Mouse (Mus musculus): Measurements from ENCODE around the gene 9230112D13Rik. TPM values are rescaled to one million over a fixed set of nuclear protein-coding genes. Genes with fewer than 3 reads are reported as not detected.

9230112D13Rik gene
- total and polyA plus RNA-seq, 3 experiments: 1.6 to 1.9 (median 1.7) TPM

DNA sequence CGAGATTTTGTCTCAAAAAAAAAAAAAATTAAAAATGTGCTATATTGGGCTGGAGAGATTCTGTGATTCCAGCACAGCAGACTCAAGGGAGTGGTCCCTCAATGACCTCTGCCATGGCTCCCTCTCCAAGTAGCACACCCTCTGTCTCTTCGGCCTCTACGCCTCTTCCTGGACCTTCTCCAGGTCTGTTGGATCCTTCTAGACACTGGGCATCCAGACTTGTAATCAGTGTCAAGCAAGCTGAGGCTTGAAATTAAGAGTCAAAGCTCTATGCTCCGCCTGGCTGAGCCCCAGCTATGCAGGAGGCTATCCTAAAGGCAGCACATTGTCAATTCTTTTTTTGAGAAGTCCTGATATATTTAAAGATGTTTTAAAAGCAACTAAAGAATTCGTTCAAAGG lies 10.9 kb upstream of the 9230112D13Rik start:
- no peaks in the 10 kb centered on the region for H3K79me2 ChIP-seq (replicated peaks; ENCODE audit: control insufficient read depth, extremely low read depth, insufficient read depth, poor library complexity, severe bottlenecking)
- H3K9ac ChIP-seq (ENCODE audit: insufficient read depth, low read depth): no peak overlapping the region
- TF ChIP-seq CHD2 (IDR thresholded peaks at IDR 0.05; ENCODE audit: low read length) (no peak), POLR2AphosphoS2 (IDR thresholded peaks at IDR 0.05; ENCODE audit: low read depth, low read length) (no peak), JUND (conservative IDR thresholded peaks at IDR 0.05; ENCODE audit: low read depth, low read length) (no peak), MYC (IDR thresholded peaks at IDR 0.05; ENCODE audit: low read depth, low read length) (no peak), HCFC1 (IDR thresholded peaks at IDR 0.05; ENCODE audit: low read depth, low read length) (no peak), MXI1 (IDR thresholded peaks at IDR 0.05; ENCODE audit: low read depth, low read length) (no peak), KAT2A (IDR thresholded peaks at IDR 0.05; ENCODE audit: insufficient replicate concordance, low read length) (no peak), USF2 (conservative IDR thresholded peaks at IDR 0.05; ENCODE audit: low read depth, low read length) (no peak), SMC3 (IDR thresholded peaks at IDR 0.05; ENCODE audit: low read depth, low read length) (no peak), UBTF (IDR thresholded peaks at IDR 0.05; ENCODE audit: low read depth, low read length) (no peak), ETS1 (conservative IDR thresholded peaks at IDR 0.05; ENCODE audit: low read depth, low read length) (no peak), JUN (IDR thresholded peaks at IDR 0.05; ENCODE audit: insufficient read depth, low read depth, low read length) (no peak), E2F4 (IDR thresholded peaks at IDR 0.05; ENCODE audit: insufficient replicate concordance, low read depth, low read length) (no peak), MAFK (IDR thresholded peaks at IDR 0.05; ENCODE audit: insufficient replicate concordance, low read length) (no peak), RCOR1 (conservative IDR thresholded peaks at IDR 0.05; ENCODE audit: low read depth, low read length) (no peak), SIN3A (IDR thresholded peaks at IDR 0.05; ENCODE audit: low read length) (no peak), ZNF384 (IDR thresholded peaks at IDR 0.05; ENCODE audit: low read depth, low read length) (no peak), BHLHE40 (IDR thresholded peaks at IDR 0.05; ENCODE audit: low read depth, low read length) (no peak), CHD1 (IDR thresholded peaks at IDR 0.05; ENCODE audit: low read depth, low read length) (no peak)
- no peak for DNase-seq (ENCODE audit: extremely low read depth)
- H3K4me3 ChIP-seq (replicated peaks in 1 of 3; ENCODE audit: low read depth in 2 of 3, low read length in 2 of 3, poor library complexity in 1 of 3): no peak overlapping the region
- no peak overlapping the region for H3K27ac ChIP-seq (ENCODE audit: insufficient read depth, low read depth)
- in situ Hi-C loops (cut with MboI; ENCODE audit: low pct_ligation_motif_present, low pct_unique_long_range_greater_than_20kb, low sequenced_read_pairs) (no loop called here), dilution Hi-C loops (cut with MboI; ENCODE audit: extremely low pct_ligation_motif_present, extremely low pct_unique_long_range_greater_than_20kb, low sequenced_read_pairs) (no loop called here)
- H3K4me1 ChIP-seq (ENCODE audit: control insufficient read depth in 1 of 2, insufficient read depth in 2 of 2): no peaks in the 10 kb centered on the region
- H3K4me2 ChIP-seq (ENCODE audit: insufficient read depth, low read depth, poor library complexity, severe bottlenecking): no peak overlapping the region
- H3K27me3 ChIP-seq (replicated peaks): no peaks in the 10 kb centered on the region
- no peaks in the 10 kb centered on the region for H3K36me3 ChIP-seq (replicated peaks in 1 of 2; ENCODE audit: control insufficient read depth in 1 of 2, insufficient read depth in 1 of 2, low read length in 1 of 2)
- H3K9me3 ChIP-seq (replicated peaks; ENCODE audit: low read length): peaks cover 2% of the 10 kb centered on the region

GRCm38 (mm10) chr14:34532536-34532935 lies 9.9 kb upstream of the 9230112D13Rik start:
- Histone ChIP-seq H3K4me1 (ENCODE audit: control insufficient read depth in 1 of 2, insufficient read depth in 2 of 2) (peaks cover 3% of the 10 kb centered on the region in 2 experiments; a peak in 2 of 4 replicates), H3K4me3 (replicated peaks in 1 of 3; ENCODE audit: low read depth in 2 of 3, low read length in 2 of 3, poor library complexity in 1 of 3) (no peak overlapping the region), H3K9ac (ENCODE audit: insufficient read depth, low read depth) (no peak overlapping the region), H3K79me2 (replicated peaks; ENCODE audit: control insufficient read depth, extremely low read depth, insufficient read depth, poor library complexity, severe bottlenecking) (no peaks in the 10 kb centered on the region), H3K27ac (ENCODE audit: insufficient read depth, low read depth) (no peak overlapping the region), H3K4me2 (ENCODE audit: insufficient read depth, low read depth, poor library complexity, severe bottlenecking) (no peak overlapping the region), H3K9me3 (replicated peaks; ENCODE audit: low read length) (peaks cover 2% of the 10 kb centered on the region), H3K36me3 (replicated peaks in 1 of 2; ENCODE audit: control insufficient read depth in 1 of 2, insufficient read depth in 1 of 2, low read length in 1 of 2) (no peaks in the 10 kb centered on the region), H3K27me3 (replicated peaks) (no peaks in the 10 kb centered on the region)
- no peak for DNase-seq (ENCODE audit: extremely low read depth)
- TF ChIP-seq POLR2A (IDR thresholded peaks at IDR 0.05; ENCODE audit: low read depth, low read length) (no peak), KAT2A (IDR thresholded peaks at IDR 0.05; ENCODE audit: insufficient replicate concordance, low read length) (no peak), RCOR1 (conservative IDR thresholded peaks at IDR 0.05; ENCODE audit: low read depth, low read length) (no peak), POLR2AphosphoS2 (IDR thresholded peaks at IDR 0.05; ENCODE audit: low read depth, low read length) (no peak), CHD1 (IDR thresholded peaks at IDR 0.05; ENCODE audit: low read depth, low read length) (no peak), MYC (IDR thresholded peaks at IDR 0.05; ENCODE audit: low read depth, low read length) (no peak), USF1 (IDR thresholded peaks at IDR 0.05; ENCODE audit: low read depth, low read length) (no peak), TBP (conservative IDR thresholded peaks at IDR 0.05; ENCODE audit: low read depth, low read length) (no peak), EP300 (IDR thresholded peaks at IDR 0.05; ENCODE audit: low read length) (no peak), SMC3 (IDR thresholded peaks at IDR 0.05; ENCODE audit: low read depth, low read length) (no peak), CTCF (conservative IDR thresholded peaks at IDR 0.05 in 1 of 2, IDR thresholded peaks at IDR 0.05 in 1 of 2; ENCODE audit: low read depth in 2 of 2, low read length in 2 of 2) (no peak), USF2 (conservative IDR thresholded peaks at IDR 0.05; ENCODE audit: low read depth, low read length) (no peak), MEF2A (IDR thresholded peaks at IDR 0.05; ENCODE audit: borderline replicate concordance, low read depth, low read length) (no peak), E2F4 (IDR thresholded peaks at IDR 0.05; ENCODE audit: insufficient replicate concordance, low read depth, low read length) (no peak)
- in situ Hi-C loops (cut with MboI; ENCODE audit: low pct_ligation_motif_present, low pct_unique_long_range_greater_than_20kb, low sequenced_read_pairs): no loop called here
- dilution Hi-C loops (cut with MboI; ENCODE audit: extremely low pct_ligation_motif_present, extremely low pct_unique_long_range_greater_than_20kb, low sequenced_read_pairs): no loop called here
